Mouse (Mus musculus): ENCODE measurements around the gene 4930452B06Rik. TPM values are rescaled to one million over a fixed set of nuclear protein-coding genes. Genes with fewer than 3 reads are reported as not detected.
A peak's percentile ranks its signal among the peaks of the same experiment; 100 is the strongest.
"Not testable (repeated sequence)": the region's sequence is repeated elsewhere in the genome, so short reads cannot be mapped to it uniquely, and the experiment has no call there.

4930452B06Rik gene
- polyA plus RNA-seq, 1 experiment from 2014 or later, result 6.7 TPM

- Histone ChIP-seq H3K4me3 (replicated peaks; ENCODE audit: low read length) (no peak overlapping the region), H3K4me1 (replicated peaks; ENCODE audit: control insufficient read depth, insufficient read depth, low read length) (0 out of 2 replicates have a peak, but pooled peaks cover 2% of the 10 kb centered on the region), H3K27ac (ENCODE audit: low read length) (no peak overlapping the region), H3K9me3 (ENCODE audit: control insufficient read depth, low read length) (no peaks in the 10 kb centered on the region), H3K9ac (replicated peaks; ENCODE audit: low read depth, low read length) (no peak overlapping the region), H3K27me3 (replicated peaks; ENCODE audit: control insufficient read depth, insufficient read depth, low read length) (no peaks in the 10 kb centered on the region), H3K36me3 (ENCODE audit: control insufficient read depth, insufficient read depth) (no peaks in the 10 kb centered on the region), H3K4me2 (ENCODE audit: low read length) (no peak overlapping the region)
- ATAC-seq, result no peak
- WGBS, result 90% methylated on average over 1 of the region's 1 CpGs
Observed at GRCm38 (mm10) chr14:8585031-8585430, 81.0 kb downstream of the 4930452B06Rik start.

GRCm38 (mm10) chr14:8551006-8551405 is 115.0 kb downstream of the 4930452B06Rik start:
- H3K4me3 ChIP-seq (replicated peaks; ENCODE audit: low read length); H3K9ac ChIP-seq (replicated peaks; ENCODE audit: low read depth, low read length); H3K36me3 ChIP-seq (ENCODE audit: control insufficient read depth, insufficient read depth); H3K27ac ChIP-seq (ENCODE audit: low read length); H3K27me3 ChIP-seq (replicated peaks; ENCODE audit: control insufficient read depth, insufficient read depth, low read length); ATAC-seq; H3K9me3 ChIP-seq (ENCODE audit: control insufficient read depth, low read length); H3K4me1 ChIP-seq (replicated peaks; ENCODE audit: control insufficient read depth, insufficient read depth, low read length); H3K4me2 ChIP-seq (ENCODE audit: low read length): not testable (repeated sequence)
- WGBS, result 93% methylated on average over 2 of the region's 2 CpGs

GRCm38 (mm10) chr14:8549108-8549507 is 116.9 kb downstream of the 4930452B06Rik start:
- WGBS, result 71% methylated on average over 4 of the region's 4 CpGs
- H3K4me1 ChIP-seq (replicated peaks; ENCODE audit: control insufficient read depth, insufficient read depth, low read length), result no peaks in the 10 kb centered on the region
- no peaks in the 10 kb centered on the region for H3K9me3 ChIP-seq (ENCODE audit: control insufficient read depth, low read length)
- no peak overlapping the region for H3K9ac ChIP-seq (replicated peaks; ENCODE audit: low read depth, low read length)
- no peaks in the 10 kb centered on the region for H3K27me3 ChIP-seq (replicated peaks; ENCODE audit: control insufficient read depth, insufficient read depth, low read length)
- H3K27ac ChIP-seq (ENCODE audit: low read length), result no peak overlapping the region
- H3K4me2 ChIP-seq (ENCODE audit: low read length), result no peak overlapping the region
- no peak overlapping the region for H3K4me3 ChIP-seq (replicated peaks; ENCODE audit: low read length)
- no peaks in the 10 kb centered on the region for H3K36me3 ChIP-seq (ENCODE audit: control insufficient read depth, insufficient read depth)
- no peak for ATAC-seq

DNA sequence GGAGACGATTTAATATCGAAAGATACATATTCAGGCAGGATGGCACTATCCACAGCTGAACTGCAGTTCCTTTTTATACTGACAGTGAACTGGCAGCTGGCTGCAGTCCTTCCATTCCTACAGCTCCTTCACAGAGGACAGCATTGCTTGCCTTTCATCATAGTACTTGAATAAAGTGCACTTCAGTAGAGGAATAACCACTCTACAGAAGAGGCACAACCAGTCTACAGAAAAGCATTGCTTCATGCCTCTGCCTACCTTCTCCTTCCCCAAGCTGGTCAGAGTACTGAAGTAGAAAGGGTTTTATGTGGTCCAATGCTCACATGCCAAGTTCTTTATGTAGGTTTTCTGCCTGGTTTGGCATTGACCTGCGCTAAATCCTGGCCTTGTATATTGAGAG is 130.0 kb downstream of the 4930452B06Rik start:
- Histone ChIP-seq H3K36me3 (ENCODE audit: control insufficient read depth, insufficient read depth) (no peaks in the 10 kb centered on the region), H3K4me2 (ENCODE audit: low read length) (no peak overlapping the region), H3K27me3 (replicated peaks; ENCODE audit: control insufficient read depth, insufficient read depth, low read length) (no peaks in the 10 kb centered on the region), H3K9ac (replicated peaks; ENCODE audit: low read depth, low read length) (no peak overlapping the region), H3K4me1 (replicated peaks; ENCODE audit: control insufficient read depth, insufficient read depth, low read length) (no peaks in the 10 kb centered on the region), H3K27ac (ENCODE audit: low read length) (no peak overlapping the region), H3K4me3 (replicated peaks; ENCODE audit: low read length) (no peak overlapping the region), H3K9me3 (ENCODE audit: control insufficient read depth, low read length) (no peaks in the 10 kb centered on the region)
- 95% methylated on average over 3 of the region's 3 CpGs for WGBS
- no peak for ATAC-seq

DNA sequence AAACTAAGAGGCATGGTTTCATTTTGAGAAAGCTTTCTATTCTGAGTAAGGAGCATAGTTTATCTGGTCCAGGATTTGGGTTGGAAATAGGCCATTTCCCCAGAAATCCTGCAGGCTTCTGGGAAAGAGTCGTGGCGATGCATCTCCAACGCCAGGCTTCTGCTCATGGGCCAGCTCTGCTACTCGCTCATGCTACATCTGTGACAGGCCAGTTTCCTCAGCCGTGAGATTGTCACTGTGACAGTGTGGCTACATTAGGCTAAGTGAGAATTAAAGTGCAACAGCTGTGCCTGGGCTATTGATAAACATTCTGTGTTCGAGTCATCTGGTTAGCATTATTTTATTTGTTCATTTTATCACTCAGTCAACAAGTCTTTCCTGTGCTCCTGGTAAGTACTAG is 140.8 kb downstream of the 4930452B06Rik start:
- no peak overlapping the region for H3K9ac ChIP-seq (replicated peaks; ENCODE audit: low read depth, low read length)
- H3K9me3 ChIP-seq (ENCODE audit: control insufficient read depth, low read length), result peaks cover 7% of the 10 kb centered on the region; the same call in 1 of the 2 replicates
- H3K36me3 ChIP-seq (ENCODE audit: control insufficient read depth, insufficient read depth), result no peaks in the 10 kb centered on the region
- H3K27me3 ChIP-seq (replicated peaks; ENCODE audit: control insufficient read depth, insufficient read depth, low read length), result no peaks in the 10 kb centered on the region
- H3K27ac ChIP-seq (ENCODE audit: low read length), result no peak overlapping the region
- H3K4me2 ChIP-seq (ENCODE audit: low read length), result no peak overlapping the region
- no peaks in the 10 kb centered on the region for H3K4me1 ChIP-seq (replicated peaks; ENCODE audit: control insufficient read depth, insufficient read depth, low read length)
- no peak overlapping the region for H3K4me3 ChIP-seq (replicated peaks; ENCODE audit: low read length)
- WGBS, result 66% methylated on average over 6 of the region's 6 CpGs
- ATAC-seq, result no peak

DNA sequence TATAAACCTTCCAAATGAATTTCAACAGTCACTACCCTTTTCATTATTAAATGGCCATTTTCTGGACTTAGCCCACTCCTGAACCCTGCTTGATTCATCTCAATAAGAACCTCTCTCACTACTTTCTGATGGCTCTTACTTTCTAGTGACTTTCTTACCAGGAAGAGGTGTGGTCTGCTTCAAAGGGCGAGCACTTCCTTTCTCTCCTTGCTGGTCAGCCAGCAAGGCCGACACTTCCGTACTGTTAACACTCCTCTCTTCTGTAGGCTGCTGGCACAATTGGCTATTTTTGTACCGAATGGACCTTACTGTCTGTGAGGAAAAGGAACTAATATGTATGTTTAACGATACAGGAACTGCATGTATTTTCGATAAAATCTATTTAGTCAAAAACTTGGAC is 148.4 kb downstream of the 4930452B06Rik start:
- ATAC-seq, result no peak
- Histone ChIP-seq H3K9ac (replicated peaks; ENCODE audit: low read depth, low read length) (no peak overlapping the region), H3K9me3 (ENCODE audit: control insufficient read depth, low read length) (no peaks in the 10 kb centered on the region), H3K36me3 (ENCODE audit: control insufficient read depth, insufficient read depth) (no peaks in the 10 kb centered on the region), H3K4me2 (ENCODE audit: low read length) (no peak overlapping the region), H3K27me3 (replicated peaks; ENCODE audit: control insufficient read depth, insufficient read depth, low read length) (no peaks in the 10 kb centered on the region), H3K4me3 (replicated peaks; ENCODE audit: low read length) (no peak overlapping the region), H3K27ac (ENCODE audit: low read length) (no peak overlapping the region), H3K4me1 (replicated peaks; ENCODE audit: control insufficient read depth, insufficient read depth, low read length) (peaks cover 4% of the 10 kb centered on the region)
- WGBS, result 88% methylated on average over 6 of the region's 6 CpGs

- WGBS, result 58% methylated on average over 3 of the region's 3 CpGs
Observed at GRCm38 (mm10) chr14:8514071-8514470, 152.0 kb downstream of the 4930452B06Rik start.

GRCm38 (mm10) chr14:8511276-8511675 is 154.8 kb downstream of the 4930452B06Rik start:
- no peaks in the 10 kb centered on the region for H3K27me3 ChIP-seq (replicated peaks; ENCODE audit: control insufficient read depth, insufficient read depth, low read length)
- 17% methylated on average over 4 of the region's 4 CpGs for WGBS
- peak; percentile 82 for ATAC-seq

More at GRCm38 (mm10) chr14:8514071-8514470, 152.0 kb downstream of the 4930452B06Rik start:
- Histone ChIP-seq H3K27me3 (replicated peaks; ENCODE audit: control insufficient read depth, insufficient read depth, low read length) (no peaks in the 10 kb centered on the region), H3K36me3 (ENCODE audit: control insufficient read depth, insufficient read depth) (no peaks in the 10 kb centered on the region), H3K27ac (ENCODE audit: low read length) (no peak overlapping the region), H3K9ac (replicated peaks; ENCODE audit: low read depth, low read length) (no peak overlapping the region), H3K4me1 (replicated peaks; ENCODE audit: control insufficient read depth, insufficient read depth, low read length) (peaks cover 19% of the 10 kb centered on the region), H3K4me2 (ENCODE audit: low read length) (no peak overlapping the region), H3K4me3 (replicated peaks; ENCODE audit: low read length) (no peak overlapping the region), H3K9me3 (ENCODE audit: control insufficient read depth, low read length) (no peaks in the 10 kb centered on the region)
- no peak for ATAC-seq

DNA sequence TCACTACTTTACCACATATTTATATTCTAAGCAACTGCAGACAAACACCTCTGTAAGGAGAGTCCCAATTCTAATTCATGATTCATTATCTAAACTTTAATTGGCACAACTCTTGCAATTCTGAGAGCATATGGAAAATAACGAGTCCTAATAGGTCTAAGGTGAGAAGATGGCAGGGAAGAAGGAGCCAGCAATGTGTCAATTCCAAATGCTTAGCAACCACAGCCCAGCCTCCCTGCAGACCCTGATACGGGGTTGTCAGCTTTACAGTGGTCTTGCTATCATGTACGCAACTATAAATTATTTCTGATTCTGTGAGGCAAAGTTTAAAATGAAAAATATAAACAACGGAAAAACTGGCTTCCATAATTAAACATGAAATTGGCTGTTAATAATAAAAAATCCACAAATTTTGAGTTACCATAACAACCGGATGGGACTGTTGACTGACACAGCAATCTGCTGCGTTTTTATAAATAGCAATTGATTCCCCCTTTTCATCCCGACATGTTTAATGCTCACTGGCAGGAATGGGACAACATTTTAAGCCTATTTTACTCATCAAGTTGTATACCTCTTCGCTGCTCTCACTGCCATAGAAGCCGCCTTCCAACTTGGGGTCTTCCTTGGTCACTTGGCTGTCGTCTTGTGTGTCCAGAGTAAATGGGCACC is 155.6 kb downstream of the 4930452B06Rik start:
- ATAC-seq, result peak; percentile 63
- peak overlapping the region; percentile 91 for H3K27ac ChIP-seq (ENCODE audit: low read length)
- peaks cover 20% of the 10 kb centered on the region for H3K4me1 ChIP-seq (replicated peaks; ENCODE audit: control insufficient read depth, insufficient read depth, low read length)
- H3K27me3 ChIP-seq (replicated peaks; ENCODE audit: control insufficient read depth, insufficient read depth, low read length), result no peaks in the 10 kb centered on the region
- no peaks in the 10 kb centered on the region for H3K9me3 ChIP-seq (ENCODE audit: control insufficient read depth, low read length)
- no peak overlapping the region for H3K9ac ChIP-seq (replicated peaks; ENCODE audit: low read depth, low read length)
- H3K4me3 ChIP-seq (replicated peaks; ENCODE audit: low read length), result no peak overlapping the region
- no peaks in the 10 kb centered on the region for H3K36me3 ChIP-seq (ENCODE audit: control insufficient read depth, insufficient read depth)
- H3K4me2 ChIP-seq (ENCODE audit: low read length), result peak overlapping the region; percentile 23; the same call in 1 of the 2 replicates
- 56% methylated on average over 10 of the region's 10 CpGs for WGBS

More at GRCm38 (mm10) chr14:8511276-8511675, 154.8 kb downstream of the 4930452B06Rik start:
- no peak overlapping the region for H3K4me2 ChIP-seq (ENCODE audit: low read length)
- H3K9me3 ChIP-seq (ENCODE audit: control insufficient read depth, low read length), result no peaks in the 10 kb centered on the region
- H3K4me1 ChIP-seq (replicated peaks; ENCODE audit: control insufficient read depth, insufficient read depth, low read length), result peaks cover 20% of the 10 kb centered on the region
- no peaks in the 10 kb centered on the region for H3K36me3 ChIP-seq (ENCODE audit: control insufficient read depth, insufficient read depth)
- peak overlapping the region; percentile 91 for H3K27ac ChIP-seq (ENCODE audit: low read length)
- no peak overlapping the region for H3K4me3 ChIP-seq (replicated peaks; ENCODE audit: low read length)
- no peak overlapping the region for H3K9ac ChIP-seq (replicated peaks; ENCODE audit: low read depth, low read length)
